Mouse (Mus musculus) bone marrow macrophage, adult 2 months (primary cell): ENCODE measurements around the gene Fam71a.

Experiments
- CTCF ChIP-seq: IDR thresholded peaks from 2 replicates; pipeline ENCODE4 v1.5.1; 2012; ENCODE audit warnings: low read depth, mild to moderate bottlenecking, low read length, moderate library complexity
- POLR2A ChIP-seq: IDR thresholded peaks from 2 replicates; pipeline ENCODE4 v1.6.1; 2012; ENCODE audit warnings: mild to moderate bottlenecking, low read depth, low read length, borderline replicate concordance

DNA sequence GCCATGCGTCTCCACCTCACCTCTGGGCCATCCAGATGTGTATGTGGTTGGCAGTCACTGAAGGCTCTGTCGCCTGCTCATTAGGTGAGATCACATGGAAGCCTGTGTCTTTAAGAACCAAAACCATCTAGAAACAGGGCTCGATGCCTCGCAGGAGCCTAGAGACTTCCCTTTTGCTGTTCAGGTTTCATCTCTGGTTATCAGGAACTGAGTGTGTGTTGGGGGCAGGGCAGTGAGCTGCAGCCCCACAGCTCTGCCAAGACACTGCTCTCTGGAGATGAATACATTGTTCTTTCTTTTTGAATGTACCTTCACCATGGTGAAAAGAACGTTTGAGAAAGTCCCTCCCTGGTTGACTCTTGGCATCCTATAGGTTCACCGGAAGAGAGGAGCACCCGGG lies 49.7 kb downstream of the Fam71a start:
- TF ChIP-seq CTCF (no peak), POLR2A (no peak)
